Mouse (Mus musculus) midbrain, embryonic 16.5 days (tissue): ENCODE data around the gene Zfp580. TPM values are rescaled to one million over a fixed set of nuclear protein-coding genes. Genes with fewer than 3 reads are reported as not detected.
A peak's percentile ranks its signal among the peaks of the same experiment; 100 is the strongest.
"Not testable (repeated sequence)": the region's sequence is repeated elsewhere in the genome, so short reads cannot be mapped to it uniquely, and the experiment has no call there.

ENCODE experiments used
- ATAC-seq: fragments of 200-750 bp; cut with Nextera tagmentation; 2 replicates; pipeline ENCODE4 v1.8.0; 2017; ENCODE audit warnings: moderate TSS enrichment
- H3K27ac ChIP-seq: fragments of 300-500 bp; sonication (generic); 2 replicates; pipeline ENCODE4 v1.5.1; 2014; ENCODE audit warnings: mild to moderate bottlenecking, low read length, mixed read lengths
- H3K27me3 ChIP-seq: fragments of 300-500 bp; sonication (generic); 2 replicates; pipeline ENCODE4 v1.6.1; 2014; ENCODE audit warnings: low read depth, low read length, mixed read lengths; ENCODE audit not compliant: control insufficient read depth, insufficient read depth
- H3K36me3 ChIP-seq: fragments of 300-500 bp; sonication (generic); 2 replicates; pipeline ENCODE4 v1.6.1; 2014; ENCODE audit warnings: mild to moderate bottlenecking, low read length, moderate library complexity, mixed read lengths; ENCODE audit not compliant: control insufficient read depth, insufficient read depth
- H3K4me1 ChIP-seq: fragments of 300-500 bp; sonication (generic); 2 replicates; pipeline ENCODE4 v1.6.1; 2014; ENCODE audit warnings: mild to moderate bottlenecking, low read length, mixed read lengths; ENCODE audit not compliant: control insufficient read depth, insufficient read depth
- H3K4me2 ChIP-seq: fragments of 300-500 bp; sonication (generic); 2 replicates; pipeline ENCODE4 v1.6.1; 2014; ENCODE audit warnings: mild to moderate bottlenecking, low read length, mixed read lengths
- H3K4me3 ChIP-seq: fragments of 300-500 bp; sonication (generic); 2 replicates; pipeline ENCODE4 v1.5.1; 2014; ENCODE audit warnings: low read depth, mild to moderate bottlenecking, low read length, moderate library complexity, mixed read lengths
- H3K9ac ChIP-seq: fragments of 300-500 bp; sonication (generic); 2 replicates; pipeline ENCODE4 v1.6.1; 2014; ENCODE audit warnings: low read depth, low read length, mixed read lengths
- H3K9me3 ChIP-seq: fragments of 300-500 bp; sonication (generic); replicated peaks from 2 replicates; pipeline ENCODE4 v1.6.1; 2014; ENCODE audit warnings: mild to moderate bottlenecking, low read length, mixed read lengths; ENCODE audit not compliant: control insufficient read depth, poor library complexity, severe bottlenecking
- WGBS: fragments of 180-500 bp; shearing (Covaris S2); extraction: QIAGEN DNeasy Blood & Tissue Kit; methylation state at CpG from one replicate; pipeline ENCODE4 v1.1.7; 2014; 5-methylcytosine and 5-hydroxymethylcytosine counted together
- polyA plus RNA-seq: library from polyadenylated mRNA; unstranded; fragments of >200 nt; fragmentation: Nextera tagmentation; extraction: Ambion mirVana; gene quantifications from 2 replicates; pipeline ENCODE4 v1.2.1, GENCODE M21; 2015

Zfp580 gene
- polyA plus RNA-seq, result 101 and 117 TPM in 2 replicates

- Histone ChIP-seq H3K9me3 (no peaks in the 10 kb centered on the region), H3K27ac (peak within 1 kb of the TSS; percentile 93), H3K4me2 (peak within 1 kb of the TSS; percentile 71), H3K4me1 (peaks cover 50% of the 10 kb centered on the region), H3K27me3 (peaks cover 15% of the 10 kb centered on the region), H3K36me3 (no peaks in the 10 kb centered on the region), H3K9ac (peak within 1 kb of the TSS; percentile 95), H3K4me3 (peak within 1 kb of the TSS; percentile 79)
- under 1% methylated on average over 52 of the region's 65 CpGs for WGBS
- peak; percentile 79 for ATAC-seq
These were observed at the start of gene Zfp580 for GRCm38 (mm10) chr7:5051193-5052192. Gene Zfp580 (plus strand): TSS chr7:5051538.

- H3K36me3 ChIP-seq, result peaks cover 12% of the 10 kb centered on the region
- not testable (repeated sequence) for H3K4me3 ChIP-seq, ATAC-seq, H3K9me3 ChIP-seq, H3K27ac ChIP-seq, H3K4me2 ChIP-seq, H3K9ac ChIP-seq, H3K27me3 ChIP-seq, H3K4me1 ChIP-seq
- WGBS, result 69% methylated on average over 8 of the region's 8 CpGs
These were observed 48.5 kb upstream of the Zfp580 start for GRCm38 (mm10) chr7:5002876-5003275.

- Histone ChIP-seq H3K4me3 (no peak overlapping the region), H3K4me2 (no peak overlapping the region), H3K27me3 (no peaks in the 10 kb centered on the region), H3K27ac (no peak overlapping the region), H3K36me3 (peaks cover 42% of the 10 kb centered on the region), H3K9ac (no peak overlapping the region), H3K4me1 (0 out of 2 replicates have a peak, but pooled peaks cover 1% of the 10 kb centered on the region), H3K9me3 (no peaks in the 10 kb centered on the region)
- no peak for ATAC-seq
- WGBS, result 95% methylated on average over 26 of the region's 26 CpGs
These were observed 43.1 kb upstream of the Zfp580 start for GRCm38 (mm10) chr7:5008229-5008628.

GRCm38 (mm10) chr7:5012681-5013513, 38.4 kb upstream of the Zfp580 start:
- Histone ChIP-seq H3K9me3 (no peaks in the 10 kb centered on the region), H3K4me1 (peaks cover 10% of the 10 kb centered on the region), H3K36me3 (peaks cover 30% of the 10 kb centered on the region), H3K4me2 (no peak overlapping the region), H3K9ac (no peak overlapping the region), H3K4me3 (no peak overlapping the region), H3K27me3 (no peaks in the 10 kb centered on the region), H3K27ac (no peak overlapping the region)
- 92% methylated on average over 27 of the region's 27 CpGs for whole genome bisulfite sequencing
- no peak for ATAC-seq

- under 1% methylated on average over 41 of the region's 42 CpGs for WGBS
- H3K4me2 ChIP-seq, result peak within 1 kb of the TSS; percentile 67
- H3K4me1 ChIP-seq, result peaks cover 10% of the 10 kb centered on the region
- H3K9me3 ChIP-seq, result no peaks in the 10 kb centered on the region
- H3K9ac ChIP-seq, result peak within 1 kb of the TSS; percentile 74
- ATAC-seq, result peak; percentile 84
- no peaks in the 10 kb centered on the region for H3K27me3 ChIP-seq
- peak within 1 kb of the TSS; percentile 97 for H3K27ac ChIP-seq
- peaks cover 16% of the 10 kb centered on the region for H3K36me3 ChIP-seq
- H3K4me3 ChIP-seq, result peak within 1 kb of the TSS; percentile 79
These were observed 36.9 kb upstream of the Zfp580 start, which contains the start of the genes Zfp524 and Fiz1 for GRCm38 (mm10) chr7:5014251-5015117. Gene Zfp524 (plus strand): TSS chr7:5014415. Gene Fiz1 (minus strand): TSS chr7:5014697.

GRCm38 (mm10) chr7:5015118-5016001, 36.0 kb upstream of the Zfp580 start, which contains the start of gene Gm44973:
Gene Gm44973 (plus strand): TSS chr7:5015496.
- H3K9ac ChIP-seq, result peak within 1 kb of the TSS; percentile 74
- WGBS, result under 1% methylated on average over 49 of the region's 76 CpGs
- peak; percentile 78 for ATAC-seq

GRCm38 (mm10) chr7:5016057-5016456, 35.3 kb upstream of the Zfp580 start:
- no peaks in the 10 kb centered on the region for H3K9me3 ChIP-seq
- peaks cover 13% of the 10 kb centered on the region for H3K4me1 ChIP-seq
- ATAC-seq, result no peak
- 66% methylated on average over 3 of the region's 3 CpGs for WGBS
- peak overlapping the region; percentile 97 for H3K27ac ChIP-seq
- H3K4me2 ChIP-seq, result peak overlapping the region; percentile 67
- no peaks in the 10 kb centered on the region for H3K27me3 ChIP-seq
- peaks cover 13% of the 10 kb centered on the region for H3K36me3 ChIP-seq
- H3K9ac ChIP-seq, result peak overlapping the region; percentile 74
- peak overlapping the region; percentile 79 for H3K4me3 ChIP-seq

More at GRCm38 (mm10) chr7:5015118-5016001, 36.0 kb upstream of the Zfp580 start, which contains the start of gene Gm44973:
- H3K9me3 ChIP-seq, result no peaks in the 10 kb centered on the region
- peaks cover 13% of the 10 kb centered on the region for H3K36me3 ChIP-seq
- peak within 1 kb of the TSS; percentile 79 for H3K4me3 ChIP-seq
- peak within 1 kb of the TSS; percentile 67 for H3K4me2 ChIP-seq
- peaks cover 10% of the 10 kb centered on the region for H3K4me1 ChIP-seq
- no peaks in the 10 kb centered on the region for H3K27me3 ChIP-seq
- H3K27ac ChIP-seq, result peak within 1 kb of the TSS; percentile 97
